Mouse (Mus musculus): ENCODE measurements at regions not wholly inside any gene's neighbourhood (a gene's known extent, or its start where the extent isn't known, plus 50 kb on each side); places are given as distances from the start of the nearest gene placed in this dataset.
A peak's percentile ranks its signal among the peaks of the same experiment; 100 is the strongest.

GRCm38 (mm10) chr8:126717652-126718155 lies 123.9 kb upstream of the Irf2bp2 start:
- DNase-seq (ENCODE audit: low read depth, low spot score) = no peak

GRCm38 (mm10) chr8:126715666-126716065 lies 121.9 kb upstream of the Irf2bp2 start:
- DNase-seq (ENCODE audit: low read depth, low spot score) = no peak

GRCm38 (mm10) chr8:126713602-126714145 lies 119.9 kb upstream of the Irf2bp2 start:
- no peak for DNase-seq (ENCODE audit: low read depth, low spot score)

GRCm38 (mm10) chr8:126713181-126713580 lies 119.4 kb upstream of the Irf2bp2 start:
- no peak for DNase-seq (ENCODE audit: low read depth, low spot score)

GRCm38 (mm10) chr8:126712749-126713148 lies 119.0 kb upstream of the Irf2bp2 start:
- DNase-seq (ENCODE audit: low read depth, low spot score) = peak; percentile 17

GRCm38 (mm10) chr8:126708956-126709355 lies 115.2 kb upstream of the Irf2bp2 start:
- no peak for DNase-seq (ENCODE audit: low read depth, low spot score)

- DNase-seq (ENCODE audit: low read depth, low spot score) = no peak
Observed at GRCm38 (mm10) chr8:126707300-126707902, 113.6 kb upstream of the Irf2bp2 start.

GRCm38 (mm10) chr8:126706247-126706646 lies 112.5 kb upstream of the Irf2bp2 start:
- no peak for DNase-seq (ENCODE audit: low read depth, low spot score)

- no peak for DNase-seq (ENCODE audit: low read depth, low spot score)
Observed at GRCm38 (mm10) chr8:126705391-126705790, 111.6 kb upstream of the Irf2bp2 start.

GRCm38 (mm10) chr8:126704706-126705105 lies 110.9 kb upstream of the Irf2bp2 start:
- no peak for DNase-seq (ENCODE audit: low read depth, low spot score)

- DNase-seq (ENCODE audit: low read depth, low spot score) = no peak
Observed at GRCm38 (mm10) chr8:126703546-126703945, 109.8 kb upstream of the Irf2bp2 start.

- no peak for DNase-seq (ENCODE audit: low read depth, low spot score)
Observed at GRCm38 (mm10) chr8:126702294-126702693, 108.5 kb upstream of the Irf2bp2 start.

GRCm38 (mm10) chr8:126699389-126699775 lies 105.6 kb upstream of the Irf2bp2 start:
- DNase-seq (ENCODE audit: low read depth, low spot score) = peak; percentile 44

- DNase-seq (ENCODE audit: low read depth, low spot score) = no peak
Observed at GRCm38 (mm10) chr8:126698601-126699388, 105.0 kb upstream of the Irf2bp2 start.

GRCm38 (mm10) chr8:126696346-126697010 lies 102.7 kb upstream of the Irf2bp2 start:
- DNase-seq (ENCODE audit: low read depth, low spot score) = no peak

- no peak for DNase-seq (ENCODE audit: low read depth, low spot score)
Observed at GRCm38 (mm10) chr8:126694370-126694769, 100.6 kb upstream of the Irf2bp2 start.

GRCm38 (mm10) chr8:126693642-126694041 lies 99.9 kb upstream of the Irf2bp2 start:
- DNase-seq (ENCODE audit: low read depth, low spot score) = no peak

GRCm38 (mm10) chr8:126692711-126693110 lies 98.9 kb upstream of the Irf2bp2 start:
- no peak for DNase-seq (ENCODE audit: low read depth, low spot score)

- DNase-seq (ENCODE audit: low read depth, low spot score) = no peak
Observed at GRCm38 (mm10) chr8:126692263-126692662, 98.5 kb upstream of the Irf2bp2 start.

- DNase-seq (ENCODE audit: low read depth, low spot score) = no peak
Observed at GRCm38 (mm10) chr8:126688450-126688849, 94.7 kb upstream of the Irf2bp2 start.

- no peak for DNase-seq (ENCODE audit: low read depth, low spot score)
Observed at GRCm38 (mm10) chr8:126688014-126688413, 94.2 kb upstream of the Irf2bp2 start.

- peak; percentile 86 for DNase-seq (ENCODE audit: low read depth, low spot score)
Observed at GRCm38 (mm10) chr8:126686827-126687226, 93.0 kb upstream of the Irf2bp2 start.
